1 mouse cellular context compared by ENCODE assay signal in the genomic region with DNA sequence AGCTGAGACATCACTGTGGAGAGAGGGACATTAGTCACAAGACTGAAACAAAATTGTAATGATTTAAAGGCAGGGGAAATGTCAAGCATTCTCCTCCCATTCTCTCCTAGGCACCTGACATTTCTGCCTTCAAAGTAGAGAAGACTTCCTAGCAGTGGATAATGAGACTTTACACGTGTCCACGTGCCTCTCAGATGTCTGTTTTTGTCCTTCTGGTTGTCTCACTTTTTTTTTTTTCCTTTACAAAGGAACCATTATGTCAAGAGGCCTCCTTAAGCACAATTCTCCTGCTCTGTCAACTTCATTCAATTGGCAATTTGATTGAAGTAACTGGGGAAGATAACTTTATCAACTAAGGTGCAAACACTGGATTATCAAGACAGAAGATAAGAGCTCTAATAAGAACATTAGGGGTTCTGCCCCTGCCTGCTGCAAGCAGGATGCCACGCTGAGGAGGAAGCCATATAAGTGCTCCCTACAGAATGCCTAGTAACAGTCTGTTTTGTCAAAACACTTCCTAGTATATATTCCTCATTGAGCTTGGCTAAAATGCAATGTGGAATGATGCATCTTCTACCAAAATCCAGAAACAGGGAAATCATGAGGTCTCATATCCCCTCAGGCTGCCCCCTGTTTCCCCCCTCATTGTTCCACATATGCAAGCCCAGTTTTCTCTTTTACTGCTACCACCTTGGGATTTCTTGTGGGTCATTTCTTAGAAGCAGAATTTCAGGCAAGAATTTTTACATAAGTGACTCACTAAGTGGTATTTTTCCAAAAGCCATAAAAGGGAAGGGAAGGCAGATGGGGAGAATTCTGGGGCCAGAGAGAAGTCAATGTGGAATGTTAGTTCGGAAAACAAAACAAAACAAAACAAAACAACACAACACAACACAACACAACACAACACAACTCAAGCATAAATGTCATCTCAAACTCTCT.
A peak's percentile ranks its signal among the peaks of the same experiment; 100 is the strongest.
TF ChIP-seq lines count a peak whose summit lies in the region.

No protein-coding gene starts in this region.

TF ChIP-seq in MEL, 35 proteins besides CTCF, POLR2A, EP300 and RAD21 (continued from another document):
- TF ChIP-seq MEF2A (IDR thresholded peaks at IDR 0.05; ENCODE audit: extremely low read depth, insufficient replicate concordance, low read depth, low read length, poor library complexity, severe bottlenecking) (no peak), USF1 (IDR thresholded peaks at IDR 0.05; ENCODE audit: low read depth, low read length) (peak; percentile 60; the same call in 1 of the 2 replicates), MXI1 (IDR thresholded peaks at IDR 0.05; ENCODE audit: low read depth, low read length) (no peak; the same call in 1 of the 2 replicates), GABPA (IDR thresholded peaks at IDR 0.05; ENCODE audit: low read depth, low read length) (no peak), TAL1 (IDR thresholded peaks at IDR 0.05; ENCODE audit: low read length) (no peak), KAT2A (conservative IDR thresholded peaks at IDR 0.05; ENCODE audit: low read depth, low read length) (no peak), UBTF (IDR thresholded peaks at IDR 0.05; ENCODE audit: borderline replicate concordance, insufficient read depth, low read depth, low read length) (no peak), MYC (IDR thresholded peaks at IDR 0.05; ENCODE audit: low read depth, low read length) (no peak), JUND (IDR thresholded peaks at IDR 0.05; ENCODE audit: low read depth, low read length) (no peak), CHD2 (IDR thresholded peaks at IDR 0.05; ENCODE audit: low read length) (no peak), NELFE (IDR thresholded peaks at IDR 0.05; ENCODE audit: low read depth, low read length) (no peak), ZKSCAN1 (IDR thresholded peaks at IDR 0.05; ENCODE audit: low read depth, low read length) (no peak), SMC3 (IDR thresholded peaks at IDR 0.05; ENCODE audit: low read depth, low read length) (no peak), GATA1 (IDR thresholded peaks at IDR 0.05; ENCODE audit: low read depth, low read length) (peak; percentile 86), ETS1 (IDR thresholded peaks at IDR 0.05; ENCODE audit: low read depth, low read length) (peak; percentile 49), BHLHE40 (IDR thresholded peaks at IDR 0.05; ENCODE audit: borderline replicate concordance, low read depth, low read length) (no peak; the same call in 1 of the 2 replicates), ZMIZ1 (IDR thresholded peaks at IDR 0.05; ENCODE audit: low read depth, low read length) (no peak), CHD1 (IDR thresholded peaks at IDR 0.05; ENCODE audit: low read depth, low read length) (no peak), SIN3A (IDR thresholded peaks at IDR 0.05; ENCODE audit: low read length) (0 out of 2 replicates have a peak, but pooled peaks have one; percentile 22), ZC3H11A (IDR thresholded peaks at IDR 0.05; ENCODE audit: low read depth, low read length) (no peak), TBP (IDR thresholded peaks at IDR 0.05; ENCODE audit: low read depth, low read length) (no peak)
TF ChIP-seq in MEL: peak in this region for 8.
